Mouse (Mus musculus) forebrain, postnatal 0 days (tissue): ENCODE results near the gene Pstk. TPM values are rescaled to one million over a fixed set of nuclear protein-coding genes. Genes with fewer than 3 reads are reported as not detected.

ENCODE experiments used
- ATAC-seq: fragments of 200-750 bp; cut with Nextera tagmentation; 2 replicates; pipeline ENCODE4 v1.8.0; 2017; ENCODE audit warnings: mild to moderate bottlenecking, moderate library complexity
- DNase-seq: peaks from one replicate; pipeline ENCODE4 v3.0.0-alpha.2; 2015
- H3K27ac ChIP-seq: fragments of 300-500 bp; sonication (generic); 2 replicates; pipeline ENCODE4 v1.5.1; 2014; ENCODE audit warnings: low read depth, mild to moderate bottlenecking, antibody characterized with exemption, low read length, moderate library complexity, mixed read lengths
- H3K27me3 ChIP-seq: fragments of 300-500 bp; sonication (generic); 2 replicates; pipeline ENCODE4 v1.6.1; 2014; ENCODE audit warnings: mild to moderate bottlenecking, low read length, mixed read lengths; ENCODE audit not compliant: insufficient read depth
- H3K36me3 ChIP-seq: fragments of 300-500 bp; sonication (generic); 2 replicates; pipeline ENCODE4 v1.6.1; 2014; ENCODE audit warnings: mild to moderate bottlenecking, moderate library complexity; ENCODE audit not compliant: insufficient read depth
- H3K4me1 ChIP-seq: fragments of 300-500 bp; sonication (generic); 2 replicates; pipeline ENCODE4 v1.6.1; 2014; ENCODE audit warnings: antibody characterized with exemption; ENCODE audit not compliant: insufficient read depth
- H3K4me2 ChIP-seq: fragments of 300-500 bp; sonication (generic); 2 replicates; pipeline ENCODE4 v1.6.1; 2014; ENCODE audit warnings: low read depth, mild to moderate bottlenecking, moderate library complexity
- H3K4me3 ChIP-seq: fragments of 300-500 bp; sonication (generic); 2 replicates; pipeline ENCODE4 v1.5.1; 2014; ENCODE audit warnings: low read depth, low read length, mixed read lengths
- H3K9ac ChIP-seq: fragments of 300-500 bp; sonication (generic); 2 replicates; pipeline ENCODE4 v1.6.1; 2014; ENCODE audit warnings: mild to moderate bottlenecking
- H3K9me3 ChIP-seq: fragments of 300-500 bp; sonication (generic); 2 replicates; pipeline ENCODE4 v1.6.1; 2016; ENCODE audit warnings: low read length
- CTCF ChIP-seq: sonication (generic); IDR thresholded peaks from 2 replicates; pipeline ENCODE4 v1.5.1; 2016; ENCODE audit warnings: antibody characterized with exemption, control low read depth, low read depth
- WGBS: fragments of 180-500 bp; shearing (Covaris S2); extraction: QIAGEN DNeasy Blood & Tissue Kit; methylation state at CpG from one replicate; pipeline ENCODE4 v1.1.7; 2014; 5-methylcytosine and 5-hydroxymethylcytosine counted together
- polyA plus RNA-seq: library from polyadenylated mRNA; unstranded; fragments of >200 nt; fragmentation: Nextera tagmentation; extraction: Ambion mirVana; gene quantifications from 2 replicates; pipeline ENCODE4 v1.2.1, GENCODE M21; 2015
- total RNA-seq: library from RNA; depleted of rRNA; stranded (reverse); fragments of >200 nt; gene quantifications from 2 replicates; pipeline ENCODE4 v1.2.3, GENCODE M21; 2014

Pstk gene
- total and polyA plus RNA-seq, 2 experiments from 2014 or later, result 22.6 to 36.4 TPM

- 48% methylated on average over 7 of the region's 7 CpGs for WGBS
- no peaks in the 10 kb centered on the region for H3K4me1 ChIP-seq
- no peak overlapping the region for H3K27ac ChIP-seq
- no peak overlapping the region for H3K9ac ChIP-seq
- TF ChIP-seq CTCF, result no peak
- ATAC-seq, result no peak
- no peak overlapping the region for H3K4me2 ChIP-seq
- peaks cover 33% of the 10 kb centered on the region for H3K36me3 ChIP-seq
- no peaks in the 10 kb centered on the region for H3K27me3 ChIP-seq
- H3K4me3 ChIP-seq, result no peak overlapping the region
- DNase-seq, result no peak
- no peaks in the 10 kb centered on the region for H3K9me3 ChIP-seq
Measured at GRCm38 (mm10) chr7:131345856-131346541, 24.9 kb upstream of the Pstk start.

DNA sequence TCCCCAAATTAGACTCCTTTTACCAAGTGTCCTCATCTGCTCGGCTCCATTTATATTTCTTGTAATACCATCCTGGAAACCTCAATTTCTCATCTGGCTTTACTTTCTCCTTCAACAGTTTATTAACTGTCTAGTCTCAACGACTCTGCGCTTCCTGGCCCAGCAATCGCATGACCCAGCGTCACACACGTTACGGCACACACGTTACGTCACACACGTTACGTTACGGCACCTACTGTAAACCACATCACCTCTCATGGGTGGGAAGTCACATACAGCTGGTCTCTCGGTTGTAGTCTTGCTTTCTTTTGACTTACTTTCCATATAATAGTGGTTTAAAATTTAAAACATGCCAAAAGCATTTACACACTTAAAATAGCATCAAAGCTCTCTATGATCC is 14.8 kb upstream of the Pstk start:
- Histone ChIP-seq H3K4me2 (no peak overlapping the region), H3K9me3 (no peaks in the 10 kb centered on the region), H3K27ac (no peak overlapping the region), H3K27me3 (no peaks in the 10 kb centered on the region), H3K36me3 (peaks cover 39% of the 10 kb centered on the region), H3K9ac (no peak overlapping the region), H3K4me1 (no peaks in the 10 kb centered on the region), H3K4me3 (no peak overlapping the region)
- TF ChIP-seq CTCF, result no peak
- DNase-seq (no peak), ATAC-seq (no peak)
- 98% methylated on average over 13 of the region's 13 CpGs for WGBS

DNA sequence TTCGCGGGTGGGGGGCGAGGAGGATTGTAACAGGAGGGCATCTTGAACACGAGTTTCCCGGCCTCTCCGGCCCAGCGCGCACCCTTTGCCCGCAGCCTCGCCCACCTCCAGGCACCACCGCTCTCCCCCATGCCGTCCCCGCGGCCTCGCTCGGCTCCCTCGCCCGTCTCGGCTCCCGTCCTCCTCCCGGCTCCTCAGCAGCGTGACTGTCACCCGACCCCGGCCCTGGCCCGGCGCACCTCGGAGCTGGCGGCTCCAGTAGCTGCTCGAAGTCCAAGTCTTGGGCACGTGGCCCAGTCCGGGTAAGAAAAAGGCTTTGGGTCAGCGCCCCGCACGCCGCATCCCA is 8.7 kb upstream of the Pstk start:
- WGBS, result 4% methylated on average over 35 of the region's 35 CpGs
- peaks cover 3% of the 10 kb centered on the region; the same call in 1 of the 2 replicates for H3K4me1 ChIP-seq
- H3K36me3 ChIP-seq, result peaks cover 13% of the 10 kb centered on the region
- peak overlapping the region; percentile 90 for H3K4me2 ChIP-seq
- peak overlapping the region; percentile 88 for H3K9ac ChIP-seq
- no peaks in the 10 kb centered on the region for H3K9me3 ChIP-seq
- H3K27ac ChIP-seq, result peak overlapping the region; percentile 81
- DNase-seq, result peak; percentile 9
- ATAC-seq, result peak; percentile 73
- TF ChIP-seq CTCF, result no peak
- peak overlapping the region; percentile 90 for H3K4me3 ChIP-seq
- no peaks in the 10 kb centered on the region for H3K27me3 ChIP-seq

GRCm38 (mm10) chr7:131362615-131363300 is 8.2 kb upstream of the Pstk start, which contains the start of gene 2310057M21Rik:
2310057M21Rik (minus strand) TSS chr7:131362759.
- H3K4me1 ChIP-seq, result peaks cover 3% of the 10 kb centered on the region; the same call in 1 of the 2 replicates
- DNase-seq, result peak; percentile 99
- H3K4me3 ChIP-seq, result peak within 1 kb of the TSS; percentile 90
- peak within 1 kb of the TSS; percentile 81 for H3K27ac ChIP-seq
- H3K4me2 ChIP-seq, result peak within 1 kb of the TSS; percentile 90
- no peaks in the 10 kb centered on the region for H3K27me3 ChIP-seq
- 0 out of 2 replicates have a peak, but pooled peaks have one; percentile 13 for TF ChIP-seq CTCF
- ATAC-seq, result peak; percentile 99
- no peaks in the 10 kb centered on the region for H3K9me3 ChIP-seq
- H3K36me3 ChIP-seq, result peaks cover 10% of the 10 kb centered on the region
- 3% methylated on average over 55 of the region's 55 CpGs for WGBS
- H3K9ac ChIP-seq, result peak within 1 kb of the TSS; percentile 88

DNA sequence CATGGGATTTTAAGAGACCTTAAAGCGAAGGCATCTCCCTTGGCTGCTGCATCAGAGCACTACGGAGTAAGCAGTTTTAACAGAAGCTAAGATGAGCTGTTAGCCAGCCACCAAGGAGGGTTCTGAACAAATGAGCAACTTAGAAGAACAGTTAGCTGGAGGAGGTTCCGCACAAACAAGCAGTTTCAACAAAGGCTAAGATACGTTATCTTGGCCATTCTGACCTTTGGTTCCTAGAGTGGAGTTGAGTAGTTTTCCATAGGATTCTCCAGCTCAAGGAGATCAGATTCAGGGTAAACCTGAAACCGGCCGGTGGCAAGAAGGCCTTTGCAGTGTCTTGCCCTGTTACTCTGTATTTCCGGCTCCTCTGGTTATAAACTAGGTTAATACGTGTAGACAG is 6.8 kb upstream of the Pstk start:
- DNase-seq (no peak), ATAC-seq (no peak)
- WGBS, result 94% methylated on average over 8 of the region's 8 CpGs
- Histone ChIP-seq H3K27me3 (no peaks in the 10 kb centered on the region), H3K4me2 (no peak overlapping the region), H3K4me1 (peaks cover 3% of the 10 kb centered on the region; the same call in 1 of the 2 replicates), H3K4me3 (no peak overlapping the region), H3K9me3 (no peaks in the 10 kb centered on the region), H3K36me3 (no peaks in the 10 kb centered on the region), H3K27ac (no peak overlapping the region), H3K9ac (no peak overlapping the region)
- no peak for TF ChIP-seq CTCF

DNA sequence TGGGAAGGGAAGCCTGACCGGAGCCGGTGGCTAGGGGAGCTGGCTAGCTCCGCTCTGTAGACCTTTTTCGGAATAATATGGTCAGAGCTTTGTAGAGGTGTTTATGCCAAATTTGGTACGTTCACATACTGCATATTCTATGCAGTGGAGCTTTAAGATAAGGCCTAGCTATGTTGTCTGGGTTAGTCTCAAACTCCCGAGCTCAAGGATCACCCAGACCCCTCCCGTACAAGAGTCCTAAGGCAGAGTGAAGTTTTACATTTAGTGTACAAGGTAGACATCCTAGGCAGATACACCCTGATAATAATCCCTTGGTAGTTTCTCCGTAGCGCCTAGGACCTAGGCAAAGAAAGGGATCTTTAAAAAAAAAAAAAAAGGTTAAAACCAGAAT is 524 bp downstream of the Pstk start:
- no peaks in the 10 kb centered on the region for H3K9me3 ChIP-seq
- ATAC-seq (no peak), DNase-seq (peak; percentile 3)
- H3K4me1 ChIP-seq, result peaks cover 7% of the 10 kb centered on the region; the same call in 1 of the 2 replicates
- H3K4me2 ChIP-seq, result peak overlapping the region; percentile 79
- no peaks in the 10 kb centered on the region for H3K27me3 ChIP-seq
- peak overlapping the region; percentile 76 for H3K4me3 ChIP-seq
- WGBS, result 8% methylated on average over 9 of the region's 9 CpGs
- 0 out of 2 replicates have a peak, but pooled peaks cover 2% of the 10 kb centered on the region for H3K36me3 ChIP-seq
- H3K9ac ChIP-seq, result peak overlapping the region; percentile 90
- H3K27ac ChIP-seq, result peak overlapping the region; percentile 81
- TF ChIP-seq CTCF, result no peak
